Mouse (Mus musculus) testis, adult 2 months (tissue): ENCODE data around the gene Tmem81.

Experiments
- CTCF ChIP-seq: fragments of 200-500 bp; IDR thresholded peaks from 2 replicates; pipeline ENCODE4 v1.5.1; 2012; ENCODE audit warnings: low read depth, mild to moderate bottlenecking, inconsistent platforms, low read length, moderate library complexity; ENCODE audit not compliant: control insufficient read depth, insufficient read depth, insufficient replicate concordance
- POLR2A ChIP-seq: fragments of 200-500 bp; IDR thresholded peaks from 2 replicates; pipeline ENCODE4 v1.6.1; 2012; ENCODE audit warnings: low read depth, mild to moderate bottlenecking, inconsistent platforms, low read length, moderate library complexity; ENCODE audit not compliant: control insufficient read depth

GRCm38 (mm10) chr1:132469519-132469918, 36.5 kb upstream of the Tmem81 start:
- TF ChIP-seq CTCF (no peak), POLR2A (no peak)
